Mouse (Mus musculus): ENCODE results near the gene Rab22a.

- TF ChIP-seq POLR2A (IDR thresholded peaks at IDR 0.05; ENCODE audit: borderline replicate concordance, control insufficient read depth, low read depth, low read length) (no peak), CTCF (IDR thresholded peaks at IDR 0.05; ENCODE audit: control insufficient read depth, insufficient read depth, low read length) (no peak)
Observed at GRCm38 (mm10) chr2:173624667-173625066, 34.9 kb upstream of the Rab22a start.
